Mouse (Mus musculus) thymus, adult 2 months (tissue): ENCODE data around the gene Macrod2.

Experiments used
- CTCF ChIP-seq: fragments of 200-500 bp; IDR thresholded peaks from 2 replicates; pipeline ENCODE4 v1.5.1; 2012; ENCODE audit warnings: mild to moderate bottlenecking, control low read depth, low read length, moderate library complexity, borderline replicate concordance; ENCODE audit not compliant: control insufficient read depth, poor library complexity, insufficient read depth; ENCODE audit errors: extremely low read depth
- POLR2A ChIP-seq: fragments of 200-500 bp; IDR thresholded peaks from 2 replicates; pipeline ENCODE4 v1.6.1; 2012; ENCODE audit warnings: mild to moderate bottlenecking, low read length, control low read depth, moderate library complexity; ENCODE audit not compliant: control insufficient read depth, poor library complexity, insufficient read depth; ENCODE audit errors: extremely low read depth

DNA sequence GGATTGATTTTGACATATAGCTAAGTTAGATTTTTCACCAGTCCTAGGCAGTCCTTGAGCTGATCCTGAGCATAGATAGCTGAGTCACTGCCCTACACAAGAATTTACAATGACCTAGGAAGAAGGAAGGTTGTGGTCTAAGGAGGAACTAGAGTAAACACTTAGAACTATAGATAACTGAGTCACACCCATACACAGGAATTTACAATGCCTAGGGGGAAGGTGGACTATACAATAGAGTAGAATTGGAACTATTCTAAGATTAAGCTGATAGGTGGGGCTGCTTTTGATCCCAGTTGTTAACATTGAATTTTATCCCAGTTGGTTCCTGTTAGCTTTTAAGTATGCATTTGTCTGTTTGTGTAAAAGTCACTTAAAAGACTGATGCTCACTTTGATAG is 1998.4 kb downstream of the Macrod2 start:
- TF ChIP-seq CTCF = no peak
- TF ChIP-seq POLR2A = no peak
